Mouse (Mus musculus) lung, adult 18-20 months (tissue): Measurements from ENCODE around the gene Qpct.
A peak's percentile ranks its signal among the peaks of the same experiment; 100 is the strongest.

Experiments
- DNase-seq, 2 experiments: peaks; one replicate each; pipeline ENCODE4 v3.0.0; 2022; ENCODE audit warnings: mixed read lengths in 2 of 2

Gene Qpct

GRCm38 (mm10) chr17:79076974-79077847, 25.5 kb downstream of the Qpct start:
- DNase-seq, result peak in 1 of 2 experiments; percentile 6

- DNase-seq, result no peak
These were observed 26.1 kb downstream of the Qpct start for GRCm38 (mm10) chr17:79077848-79078146.

GRCm38 (mm10) chr17:79078248-79078647, 26.5 kb downstream of the Qpct start:
- no peak for DNase-seq

- no peak for DNase-seq
These were observed 40.0 kb downstream of the Qpct start for GRCm38 (mm10) chr17:79091710-79092109.

- no peak for DNase-seq
These were observed 41.7 kb downstream of the Qpct start for GRCm38 (mm10) chr17:79093286-79093975.

GRCm38 (mm10) chr17:79095624-79096023, 43.9 kb downstream of the Qpct start:
- DNase-seq, result no peak

GRCm38 (mm10) chr17:79099866-79100265, 48.2 kb downstream of the Qpct start:
- peak; percentile 12 to 19 for DNase-seq

GRCm38 (mm10) chr17:79108238-79108637, 56.5 kb downstream of the Qpct start:
- DNase-seq, result no peak

- no peak for DNase-seq
These were observed 57.9 kb downstream of the Qpct start for GRCm38 (mm10) chr17:79109576-79109975.

- DNase-seq, result peak; percentile 30 to 39
These were observed 59.2 kb downstream of the Qpct start for GRCm38 (mm10) chr17:79110936-79111348.

GRCm38 (mm10) chr17:79115248-79115647, 63.5 kb downstream of the Qpct start:
- peak; percentile 40 to 49 for DNase-seq

- no peak for DNase-seq
These were observed 67.4 kb downstream of the Qpct start for GRCm38 (mm10) chr17:79119066-79119465.

GRCm38 (mm10) chr17:79120269-79120668, 68.6 kb downstream of the Qpct start:
- DNase-seq, result no peak

GRCm38 (mm10) chr17:79133740-79134139, 82.0 kb downstream of the Qpct start:
- DNase-seq, result no peak

- no peak for DNase-seq
These were observed 84.1 kb downstream of the Qpct start for GRCm38 (mm10) chr17:79135826-79136225.

- DNase-seq, result peak; percentile 15 to 30
These were observed 84.7 kb downstream of the Qpct start for GRCm38 (mm10) chr17:79136401-79136800.
